Mouse (Mus musculus): ENCODE measurements around the gene Swap70.

- TF ChIP-seq CTCF (conservative IDR thresholded peaks at IDR 0.05; ENCODE audit: low read length) (no peak), NANOG (IDR thresholded peaks at IDR 0.05; ENCODE audit: borderline replicate concordance, low read length) (no peak)
Measured at GRCm38 (mm10) chr7:110314401-110314890, 92.9 kb downstream of the Swap70 start.
